Mouse (Mus musculus): ENCODE results near the gene Bcl6. TPM values are rescaled to one million over a fixed set of nuclear protein-coding genes. Genes with fewer than 3 reads are reported as not detected.

Bcl6 gene
- polyA plus RNA-seq, 1 experiment from 2014 or later: 0.49 TPM

DNA sequence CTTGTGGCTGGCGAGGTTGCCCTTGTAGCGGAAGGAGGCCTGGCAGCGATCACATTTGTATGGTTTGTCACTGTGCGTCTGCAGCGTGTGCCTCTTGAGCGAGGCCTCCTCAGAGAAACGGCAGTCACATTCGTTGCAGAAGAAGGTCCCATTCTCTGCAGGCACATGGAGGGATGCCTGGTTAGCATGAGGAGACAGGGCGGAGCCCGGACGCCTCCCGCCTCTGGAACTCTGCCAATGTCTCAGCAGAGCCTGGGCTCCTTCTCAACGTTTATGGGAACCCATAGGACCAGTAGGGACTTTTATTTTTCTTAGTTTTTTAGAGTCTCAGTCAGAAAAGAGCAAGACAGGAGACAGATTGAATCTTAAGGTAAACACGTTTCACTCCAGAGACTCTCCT is 18.7 kb downstream of the Bcl6 start:
- no peak overlapping the region for H3K4me2 ChIP-seq (ENCODE audit: low read length)
- ATAC-seq (ENCODE audit: insufficient number of reproducible peaks, insufficient read depth, low FRiP score, low read depth): no peak
- H3K36me3 ChIP-seq (ENCODE audit: control insufficient read depth, insufficient read depth, low read length): 0 out of 2 replicates have a peak, but pooled peaks cover 3% of the 10 kb centered on the region
- H3K27ac ChIP-seq (replicated peaks in 1 of 2; ENCODE audit: control insufficient read depth in 1 of 2, insufficient read depth in 1 of 2, low read depth in 2 of 2, low read length in 2 of 2): no peak overlapping the region
- peaks cover 25 to 27% of the 10 kb centered on the region in 2 experiments for H3K4me1 ChIP-seq (ENCODE audit: control insufficient read depth in 2 of 2, insufficient read depth in 2 of 2, low read length in 2 of 2)
- H3K4me3 ChIP-seq (ENCODE audit: control insufficient read depth in 1 of 2, insufficient read depth in 1 of 2, low read depth in 1 of 2, low read length in 2 of 2): no peak overlapping the region
- no peaks in the 10 kb centered on the region; the same call in 1 of the 2 replicates for H3K9me3 ChIP-seq (ENCODE audit: control insufficient read depth, low read length)
- 61% methylated on average over 14 of the region's 14 CpGs for WGBS
- no peak overlapping the region for H3K9ac ChIP-seq (ENCODE audit: low read length)
- H3K27me3 ChIP-seq (ENCODE audit: control insufficient read depth, insufficient read depth, low read length): no peaks in the 10 kb centered on the region

DNA sequence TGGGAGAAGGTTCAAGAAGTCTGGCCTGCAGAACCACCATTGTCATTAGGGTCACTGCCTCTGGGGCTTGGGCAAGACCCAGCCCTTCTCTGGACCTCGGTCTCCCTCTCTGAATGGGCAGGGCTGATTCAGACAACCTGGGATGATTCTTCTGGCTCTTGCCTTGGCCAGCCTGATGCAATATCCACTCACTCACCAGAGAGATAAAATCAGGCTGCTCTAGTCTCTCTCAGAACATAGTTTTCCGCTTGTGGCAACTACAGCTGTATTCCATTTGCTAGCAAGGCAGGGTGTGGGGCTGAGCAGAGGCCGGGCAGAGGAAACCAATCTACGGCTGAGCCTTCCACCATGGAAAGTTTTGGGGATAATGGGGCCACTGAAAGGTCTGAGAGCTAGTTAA is 19.8 kb downstream of the Bcl6 start:
- Histone ChIP-seq H3K36me3 (ENCODE audit: control insufficient read depth, insufficient read depth, low read length) (0 out of 2 replicates have a peak, but pooled peaks cover 3% of the 10 kb centered on the region), H3K9me3 (ENCODE audit: control insufficient read depth, low read length) (no peaks in the 10 kb centered on the region; the same call in 1 of the 2 replicates), H3K4me3 (ENCODE audit: control insufficient read depth in 1 of 2, insufficient read depth in 1 of 2, low read depth in 1 of 2, low read length in 2 of 2) (no peak overlapping the region), H3K27ac (replicated peaks in 1 of 2; ENCODE audit: control insufficient read depth in 1 of 2, insufficient read depth in 1 of 2, low read depth in 2 of 2, low read length in 2 of 2) (no peak overlapping the region), H3K9ac (ENCODE audit: low read length) (no peak overlapping the region), H3K4me2 (ENCODE audit: low read length) (no peak overlapping the region), H3K4me1 (ENCODE audit: control insufficient read depth in 2 of 2, insufficient read depth in 2 of 2, low read length in 2 of 2) (peaks cover 23 to 33% of the 10 kb centered on the region in 2 experiments), H3K27me3 (ENCODE audit: control insufficient read depth, insufficient read depth, low read length) (no peaks in the 10 kb centered on the region)
- 72% methylated on average over 4 of the region's 4 CpGs for WGBS
- no peak for ATAC-seq (ENCODE audit: insufficient number of reproducible peaks, insufficient read depth, low FRiP score, low read depth)

DNA sequence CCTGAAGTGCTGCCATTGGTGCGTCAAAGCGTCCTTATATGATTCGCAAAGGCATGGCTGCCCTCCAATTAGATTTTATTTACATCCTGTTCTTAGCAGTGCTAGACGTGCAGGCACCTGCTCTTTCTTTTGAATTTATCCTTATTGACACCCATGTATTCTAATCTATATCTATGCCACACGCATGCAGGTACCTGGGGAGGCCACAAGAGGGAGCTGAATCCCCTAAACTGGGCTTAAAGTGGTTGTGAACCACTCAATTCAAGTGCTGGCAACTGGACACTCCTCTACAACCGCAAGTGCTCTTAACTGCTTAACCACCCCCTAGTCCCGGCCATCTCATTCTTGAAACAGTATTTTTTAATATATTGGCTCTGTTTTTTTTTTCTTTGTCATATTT is 21.4 kb downstream of the Bcl6 start:
- WGBS: 83% methylated on average over 7 of the region's 7 CpGs
- Histone ChIP-seq H3K27ac (replicated peaks in 1 of 2; ENCODE audit: control insufficient read depth in 1 of 2, insufficient read depth in 1 of 2, low read depth in 2 of 2, low read length in 2 of 2) (no peak overlapping the region), H3K4me1 (ENCODE audit: control insufficient read depth in 2 of 2, insufficient read depth in 2 of 2, low read length in 2 of 2) (peaks cover 10 to 17% of the 10 kb centered on the region in 2 experiments), H3K4me2 (ENCODE audit: low read length) (no peak overlapping the region), H3K9me3 (ENCODE audit: control insufficient read depth, low read length) (no peaks in the 10 kb centered on the region; the same call in 1 of the 2 replicates), H3K27me3 (ENCODE audit: control insufficient read depth, insufficient read depth, low read length) (no peaks in the 10 kb centered on the region), H3K36me3 (ENCODE audit: control insufficient read depth, insufficient read depth, low read length) (no peaks in the 10 kb centered on the region), H3K4me3 (ENCODE audit: control insufficient read depth in 1 of 2, insufficient read depth in 1 of 2, low read depth in 1 of 2, low read length in 2 of 2) (no peak overlapping the region), H3K9ac (ENCODE audit: low read length) (no peak overlapping the region)
- ATAC-seq (ENCODE audit: insufficient number of reproducible peaks, insufficient read depth, low FRiP score, low read depth): no peak

- Histone ChIP-seq H3K4me2 (ENCODE audit: low read length) (no peak overlapping the region), H3K36me3 (ENCODE audit: control insufficient read depth, insufficient read depth, low read length) (no peaks in the 10 kb centered on the region), H3K4me1 (ENCODE audit: control insufficient read depth in 2 of 2, insufficient read depth in 2 of 2, low read length in 2 of 2) (peaks cover 6 to 12% of the 10 kb centered on the region in 2 experiments; a peak in 3 of 4 replicates), H3K9me3 (ENCODE audit: control insufficient read depth, low read length) (no peaks in the 10 kb centered on the region; the same call in 1 of the 2 replicates), H3K4me3 (ENCODE audit: control insufficient read depth in 1 of 2, insufficient read depth in 1 of 2, low read depth in 1 of 2, low read length in 2 of 2) (no peak overlapping the region), H3K9ac (ENCODE audit: low read length) (no peak overlapping the region), H3K27ac (replicated peaks in 1 of 2; ENCODE audit: control insufficient read depth in 1 of 2, insufficient read depth in 1 of 2, low read depth in 2 of 2, low read length in 2 of 2) (no peak overlapping the region), H3K27me3 (ENCODE audit: control insufficient read depth, insufficient read depth, low read length) (no peaks in the 10 kb centered on the region)
- WGBS: 82% methylated on average over 14 of the region's 14 CpGs
- no peak for ATAC-seq (ENCODE audit: insufficient number of reproducible peaks, insufficient read depth, low FRiP score, low read depth)
Observed at GRCm38 (mm10) chr16:23966066-23966465, 22.6 kb downstream of the Bcl6 start.

- H3K36me3 ChIP-seq (ENCODE audit: control insufficient read depth, insufficient read depth, low read length): no peaks in the 10 kb centered on the region
- H3K9me3 ChIP-seq (ENCODE audit: control insufficient read depth, low read length): no peaks in the 10 kb centered on the region; the same call in 1 of the 2 replicates
- no peaks in the 10 kb centered on the region for H3K27me3 ChIP-seq (ENCODE audit: control insufficient read depth, insufficient read depth, low read length)
- WGBS: 73% methylated on average over 14 of the region's 14 CpGs
- no peak overlapping the region; a peak in 1 of 4 replicates for H3K27ac ChIP-seq (replicated peaks in 1 of 2; ENCODE audit: control insufficient read depth in 1 of 2, insufficient read depth in 1 of 2, low read depth in 2 of 2, low read length in 2 of 2)
- no peak overlapping the region for H3K9ac ChIP-seq (ENCODE audit: low read length)
- no peak overlapping the region for H3K4me3 ChIP-seq (ENCODE audit: control insufficient read depth in 1 of 2, insufficient read depth in 1 of 2, low read depth in 1 of 2, low read length in 2 of 2)
- peaks cover 2 to 9% of the 10 kb centered on the region in 2 experiments; a peak in 3 of 4 replicates for H3K4me1 ChIP-seq (ENCODE audit: control insufficient read depth in 2 of 2, insufficient read depth in 2 of 2, low read length in 2 of 2)
- H3K4me2 ChIP-seq (ENCODE audit: low read length): no peak overlapping the region
- ATAC-seq (ENCODE audit: insufficient number of reproducible peaks, insufficient read depth, low FRiP score, low read depth): no peak
Observed at GRCm38 (mm10) chr16:23964706-23965367, 23.8 kb downstream of the Bcl6 start.

DNA sequence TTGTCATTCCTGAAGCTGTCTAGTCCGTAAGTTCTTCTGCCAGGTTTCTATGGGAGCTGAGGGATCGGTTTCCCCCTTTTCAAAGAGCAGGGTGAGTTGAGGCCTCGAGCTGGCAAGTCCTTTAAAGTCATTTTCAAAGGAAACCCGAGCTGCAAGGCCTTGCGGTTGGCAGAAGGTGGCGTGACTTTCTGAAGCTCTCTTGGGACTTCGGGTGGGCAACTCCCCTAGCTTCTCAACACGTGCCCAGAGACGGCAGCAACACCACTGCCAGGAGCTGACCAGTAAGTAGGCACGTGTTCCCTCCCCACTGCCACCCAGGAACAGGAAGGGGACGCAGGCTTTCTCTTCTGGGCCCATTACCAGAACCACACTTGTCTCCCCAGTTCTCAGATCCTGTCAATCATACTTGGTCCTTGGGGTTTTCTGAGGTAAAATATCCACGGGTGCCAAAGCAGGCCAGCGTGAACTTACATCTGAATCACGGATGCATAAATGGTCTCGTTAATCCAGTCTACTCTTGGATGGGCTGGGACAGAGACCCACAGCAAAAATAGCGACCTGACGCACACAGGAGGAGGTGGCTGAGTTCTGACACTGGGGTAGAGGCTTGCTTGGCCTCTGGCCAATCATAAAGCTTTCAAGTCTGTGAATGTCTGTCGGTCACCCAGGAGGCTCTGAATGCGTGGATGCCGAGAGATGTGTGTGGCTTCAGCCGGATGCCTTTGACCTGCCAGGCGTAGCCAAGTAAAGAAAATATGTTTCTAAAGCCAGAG is 24.6 kb downstream of the Bcl6 start:
- Histone ChIP-seq H3K4me3 (ENCODE audit: control insufficient read depth in 1 of 2, insufficient read depth in 1 of 2, low read depth in 1 of 2, low read length in 2 of 2) (no peak overlapping the region), H3K27ac (replicated peaks in 1 of 2; ENCODE audit: control insufficient read depth in 1 of 2, insufficient read depth in 1 of 2, low read depth in 2 of 2, low read length in 2 of 2) (no peak overlapping the region), H3K27me3 (ENCODE audit: control insufficient read depth, insufficient read depth, low read length) (no peaks in the 10 kb centered on the region), H3K4me2 (ENCODE audit: low read length) (no peak overlapping the region), H3K4me1 (ENCODE audit: control insufficient read depth in 2 of 2, insufficient read depth in 2 of 2, low read length in 2 of 2) (peaks cover 0 to 9% of the 10 kb centered on the region in 2 experiments; a peak in 3 of 4 replicates), H3K36me3 (ENCODE audit: control insufficient read depth, insufficient read depth, low read length) (no peaks in the 10 kb centered on the region), H3K9me3 (ENCODE audit: control insufficient read depth, low read length) (no peaks in the 10 kb centered on the region; the same call in 1 of the 2 replicates), H3K9ac (ENCODE audit: low read length) (no peak overlapping the region)
- ATAC-seq (ENCODE audit: insufficient number of reproducible peaks, insufficient read depth, low FRiP score, low read depth): no peak
- 55% methylated on average over 22 of the region's 22 CpGs for WGBS

DNA sequence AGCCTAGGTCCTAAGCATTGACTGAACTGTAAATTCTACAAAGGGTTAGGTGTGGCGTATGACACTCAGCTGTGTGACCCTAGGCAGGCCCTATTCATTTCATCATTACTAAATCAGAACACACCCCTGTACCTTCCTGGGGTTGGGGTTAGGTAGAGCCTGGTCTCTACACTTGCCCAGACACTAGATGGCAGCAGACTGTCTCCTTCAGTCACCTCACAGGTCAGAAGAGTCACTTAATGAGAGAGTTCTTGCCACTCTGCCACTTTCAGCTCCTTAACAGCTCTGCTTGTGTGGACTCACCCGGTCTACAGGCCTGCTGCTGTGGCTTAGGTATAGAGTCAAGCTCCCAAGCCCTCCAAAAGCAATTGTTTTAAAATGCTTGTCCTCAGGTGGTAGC is 26.3 kb downstream of the Bcl6 start:
- Histone ChIP-seq H3K4me2 (ENCODE audit: low read length) (no peak overlapping the region), H3K9me3 (ENCODE audit: control insufficient read depth, low read length) (no peaks in the 10 kb centered on the region), H3K27ac (replicated peaks in 1 of 2; ENCODE audit: control insufficient read depth in 1 of 2, insufficient read depth in 1 of 2, low read depth in 2 of 2, low read length in 2 of 2) (no peak overlapping the region), H3K4me3 (ENCODE audit: control insufficient read depth in 1 of 2, insufficient read depth in 1 of 2, low read depth in 1 of 2, low read length in 2 of 2) (no peak overlapping the region), H3K4me1 (ENCODE audit: control insufficient read depth in 2 of 2, insufficient read depth in 2 of 2, low read length in 2 of 2) (peaks cover 0 to 9% of the 10 kb centered on the region in 2 experiments; a peak in 3 of 4 replicates), H3K9ac (ENCODE audit: low read length) (no peak overlapping the region), H3K36me3 (ENCODE audit: control insufficient read depth, insufficient read depth, low read length) (no peaks in the 10 kb centered on the region), H3K27me3 (ENCODE audit: control insufficient read depth, insufficient read depth, low read length) (no peaks in the 10 kb centered on the region)
- 70% methylated on average over 2 of the region's 2 CpGs for WGBS
- ATAC-seq (ENCODE audit: insufficient number of reproducible peaks, insufficient read depth, low FRiP score, low read depth): 0 out of 2 replicates have a peak, but pooled peaks have one; percentile 35

All from heart, embryonic 14.5 days (tissue).